Mouse (Mus musculus) left cerebral cortex, postnatal 25 days (tissue): ENCODE results near the gene Slamf1. TPM values are rescaled to one million over a fixed set of nuclear protein-coding genes. Genes with fewer than 3 reads are reported as not detected.

Source experiments
- total RNA-seq, 2 experiments: library from RNA; stranded (reverse); gene quantifications; 2 replicates each; pipeline ENCODE4 v1.2.3; 2021

Slamf1 gene
- total RNA-seq, 2 experiments from 2014 or later, result 0.39 to 0.64 TPM

Other genes starting within 250 kb of the Slamf1 start
- not detected for gene Itln1, start 231.8 kb upstream of the Slamf1 start, total RNA-seq
- not detected for gene Cd244a, start 207.9 kb upstream of the Slamf1 start, total RNA-seq
- gene Ly9, start 159.7 kb upstream of the Slamf1 start, total RNA-seq, result not detected
- gene Slamf7, start 114.1 kb upstream of the Slamf1 start, total RNA-seq, result not detected
- gene Cd48, start 85.1 kb upstream of the Slamf1 start, total RNA-seq, result 1 to 10 TPM in 1 of 2 experiments, under 1 TPM in 1; 0.27 to 1.0 TPM
- gene Cd84, start 72.6 kb downstream of the Slamf1 start, total RNA-seq, result 1 to 10 TPM; 1.4 to 2.1 TPM
- gene Gm10521, start 128.5 kb downstream of the Slamf1 start, total RNA-seq, result under 1 TPM; 0.14 to 0.21 TPM
- under 1 TPM; 0.11 to 0.16 TPM for gene Slamf6, start 150.4 kb downstream of the Slamf1 start, total RNA-seq